ENCODE assay signal across 8 mouse cellular contexts in genomic region chr8:85071514-85072281, GRCm38 (mm10). TPM values are rescaled to one million over a fixed set of nuclear protein-coding genes. Genes with fewer than 3 reads are reported as not detected.
A peak's percentile ranks its signal among the peaks of the same experiment; 100 is the strongest.
DNase-seq lines count a peak whose midpoint lies in the region; ATAC-seq and TF ChIP-seq lines count a peak whose summit lies in the region.

TSS of gene Dhps (plus strand) at chr8:85071757.

- peak within 1 kb of the TSS; percentile 73 for H3K4me2 ChIP-seq in forebrain, embryonic 13.5 days
- H3K4me2 ChIP-seq in neural tube, embryonic 15.5 days, result peak within 1 kb of the TSS; percentile 71

- peak; percentile 92 for ATAC-seq in forebrain, embryonic 13.5 days
- peak; percentile 92 for ATAC-seq in neural tube, embryonic 15.5 days (ENCODE audit: low FRiP score)

- H3K36me3 ChIP-seq in E14TG2a.4 (ENCODE audit: insufficient read depth, low read length), result peaks cover 67% of the 10 kb centered on the region
- H3K36me3 ChIP-seq in forebrain, embryonic 13.5 days (ENCODE audit: poor library complexity, severe bottlenecking), result peaks cover 52% of the 10 kb centered on the region
- peaks cover 51% of the 10 kb centered on the region for H3K36me3 ChIP-seq in neural tube, embryonic 15.5 days

- peak; percentile 83 for DNase-seq in c-Kit-positive CD71-positive TER-119-positive erythroid progenitor cells, embryonic 14.5 days (ENCODE audit: low spot score)
- peak; percentile 93 to 94 for DNase-seq in heart, postnatal 10 days
- DNase-seq in layer of hippocampus, adult 11-12 months (ENCODE audit: low spot score), result peak; percentile 93
- DNase-seq in lung, adult 18-20 months, result peak; percentile 92 to 94
- peak; percentile 93 for DNase-seq in testis, postnatal 14 days (ENCODE audit: low spot score)

- peak within 1 kb of the TSS; percentile 94 for H3K4me3 ChIP-seq in E14TG2a.4 (replicated peaks; ENCODE audit: low read length)
- peak within 1 kb of the TSS; percentile 92 for H3K4me3 ChIP-seq in forebrain, embryonic 13.5 days
- H3K4me3 ChIP-seq in neural tube, embryonic 15.5 days (replicated peaks), result peak within 1 kb of the TSS; percentile 99

- H3K27ac ChIP-seq in forebrain, embryonic 13.5 days, result peak within 1 kb of the TSS; percentile 94
- peak within 1 kb of the TSS; percentile 94 for H3K27ac ChIP-seq in neural tube, embryonic 15.5 days (replicated peaks)

- TF ChIP-seq CTCF in E14TG2a.4 (conservative IDR thresholded peaks at IDR 0.05; ENCODE audit: low read length), result no peak

- intact Hi-C loops in heart, postnatal 10 days (cut with DNase I), result no loop called here

- no peaks in the 10 kb centered on the region for H3K27me3 ChIP-seq in E14TG2a.4 (ENCODE audit: insufficient read depth, low read length)
- no peaks in the 10 kb centered on the region for H3K27me3 ChIP-seq in forebrain, embryonic 13.5 days
- H3K27me3 ChIP-seq in neural tube, embryonic 15.5 days (replicated peaks), result no peaks in the 10 kb centered on the region

- H3K9ac ChIP-seq in forebrain, embryonic 13.5 days, result peak within 1 kb of the TSS; percentile 87
- peak within 1 kb of the TSS; percentile 89 for H3K9ac ChIP-seq in neural tube, embryonic 15.5 days (replicated peaks)

- peaks cover 48% of the 10 kb centered on the region for H3K4me1 ChIP-seq in E14TG2a.4 (replicated peaks; ENCODE audit: low read depth, low read length)
- H3K4me1 ChIP-seq in forebrain, embryonic 13.5 days, result peaks cover 19% of the 10 kb centered on the region
- H3K4me1 ChIP-seq in neural tube, embryonic 15.5 days, result peaks cover 24% of the 10 kb centered on the region

- H3K9me3 ChIP-seq in E14TG2a.4 (ENCODE audit: low read length), result no peaks in the 10 kb centered on the region
- no peaks in the 10 kb centered on the region for H3K9me3 ChIP-seq in forebrain, embryonic 13.5 days (replicated peaks)
- H3K9me3 ChIP-seq in neural tube, embryonic 15.5 days (replicated peaks), result no peaks in the 10 kb centered on the region

- WGBS in forebrain, embryonic 13.5 days, result under 1% methylated on average over 67 of the region's 68 CpGs
- WGBS in neural tube, embryonic 15.5 days, result under 1% methylated on average over 68 of the region's 68 CpGs

RNA-seq across cellular contexts. Expression of gene Dhps, which starts in this region (rescaled TPM):
- polyA plus RNA-seq in forebrain, embryonic 13.5 days (2015; fragmentation: Nextera tagmentation; extraction: Ambion mirVana), result 79.5 TPM in 2 replicates
- total RNA-seq in heart, postnatal 10 days (2021), result 10 to 100 TPM; 28.0 to 29.5 TPM
- 102 and 117 TPM in 2 replicates for polyA plus RNA-seq in neural tube, embryonic 15.5 days (2015; fragmentation: Nextera tagmentation; extraction: Ambion mirVana)

Comparison
In these comparisons a context has a peak if more than half of its experiments do, and no peak if none do; other contexts are left out.
1. Peak in every context shown above with its lines: DNase-seq, ATAC-seq, H3K4me3 ChIP-seq and H3K27ac ChIP-seq.